Mouse (Mus musculus): ENCODE measurements around the gene Papola.
A peak's percentile ranks its signal among the peaks of the same experiment; 100 is the strongest.
"Not testable (repeated sequence)": the region's sequence is repeated elsewhere in the genome, so short reads cannot be mapped to it uniquely, and the experiment has no call there.

Gene Papola

GRCm38 (mm10) chr12:105835571-105835970 is 51.1 kb downstream of the Papola start:
- Histone ChIP-seq H3K27me3 (ENCODE audit: insufficient read depth, low read length) (no peaks in the 10 kb centered on the region), H3K36me3 (ENCODE audit: insufficient read depth, low read length) (peaks cover 92% of the 10 kb centered on the region), H3K9me3 (ENCODE audit: low read length) (no peaks in the 10 kb centered on the region), H3K4me1 (replicated peaks; ENCODE audit: low read depth, low read length) (0 out of 2 replicates have a peak, but pooled peaks cover 4% of the 10 kb centered on the region), H3K4me3 (replicated peaks; ENCODE audit: low read length) (no peak overlapping the region)
- TF ChIP-seq CTCF (conservative IDR thresholded peaks at IDR 0.05; ENCODE audit: low read length) = no peak
- no peak for TF ChIP-seq POU5F1 (IDR thresholded peaks at IDR 0.05; ENCODE audit: borderline replicate concordance, low read length)
- no peak for TF ChIP-seq NANOG (IDR thresholded peaks at IDR 0.05; ENCODE audit: borderline replicate concordance, low read length)

- Histone ChIP-seq H3K9me3 (ENCODE audit: low read length) (no peaks in the 10 kb centered on the region), H3K4me1 (replicated peaks; ENCODE audit: low read depth, low read length) (0 out of 2 replicates have a peak, but pooled peaks cover 4% of the 10 kb centered on the region), H3K36me3 (ENCODE audit: insufficient read depth, low read length) (peaks cover 92% of the 10 kb centered on the region), H3K27me3 (ENCODE audit: insufficient read depth, low read length) (no peaks in the 10 kb centered on the region), H3K4me3 (replicated peaks; ENCODE audit: low read length) (no peak overlapping the region)
- TF ChIP-seq POU5F1 (IDR thresholded peaks at IDR 0.05; ENCODE audit: borderline replicate concordance, low read length) (no peak), NANOG (IDR thresholded peaks at IDR 0.05; ENCODE audit: borderline replicate concordance, low read length) (no peak), CTCF (conservative IDR thresholded peaks at IDR 0.05; ENCODE audit: low read length) (no peak; the same call in 1 of the 2 replicates)
Observed at GRCm38 (mm10) chr12:105836196-105836595, 51.7 kb downstream of the Papola start.

- TF ChIP-seq POU5F1 (IDR thresholded peaks at IDR 0.05; ENCODE audit: borderline replicate concordance, low read length) (no peak), NANOG (IDR thresholded peaks at IDR 0.05; ENCODE audit: borderline replicate concordance, low read length) (no peak), CTCF (conservative IDR thresholded peaks at IDR 0.05; ENCODE audit: low read length) (peak; percentile 44)
- Histone ChIP-seq H3K27me3 (ENCODE audit: insufficient read depth, low read length) (no peaks in the 10 kb centered on the region), H3K9me3 (ENCODE audit: low read length) (no peaks in the 10 kb centered on the region), H3K4me1 (replicated peaks; ENCODE audit: low read depth, low read length) (no peaks in the 10 kb centered on the region), H3K4me3 (replicated peaks; ENCODE audit: low read length) (no peak overlapping the region), H3K36me3 (ENCODE audit: insufficient read depth, low read length) (peaks cover 87% of the 10 kb centered on the region)
Observed at GRCm38 (mm10) chr12:105839096-105839495, 54.6 kb downstream of the Papola start.

- peaks cover 83% of the 10 kb centered on the region for H3K36me3 ChIP-seq (ENCODE audit: insufficient read depth, low read length)
- H3K4me3 ChIP-seq (replicated peaks; ENCODE audit: low read length); H3K27me3 ChIP-seq (ENCODE audit: insufficient read depth, low read length); H3K4me1 ChIP-seq (replicated peaks; ENCODE audit: low read depth, low read length); H3K9me3 ChIP-seq (ENCODE audit: low read length): not testable (repeated sequence)
- peak; percentile 20; the same call in 1 of the 2 replicates for TF ChIP-seq CTCF (conservative IDR thresholded peaks at IDR 0.05; ENCODE audit: low read length)
Observed at GRCm38 (mm10) chr12:105840545-105840944, 56.1 kb downstream of the Papola start.

GRCm38 (mm10) chr12:105843243-105844005 is 58.9 kb downstream of the Papola start:
- H3K36me3 ChIP-seq (ENCODE audit: insufficient read depth, low read length) = peaks cover 77% of the 10 kb centered on the region
- H3K9me3 ChIP-seq (ENCODE audit: low read length) = no peaks in the 10 kb centered on the region
- peaks cover 18% of the 10 kb centered on the region for H3K4me1 ChIP-seq (replicated peaks; ENCODE audit: low read depth, low read length)
- TF ChIP-seq NANOG (IDR thresholded peaks at IDR 0.05; ENCODE audit: borderline replicate concordance, low read length) = no peak
- no peak for TF ChIP-seq POU5F1 (IDR thresholded peaks at IDR 0.05; ENCODE audit: borderline replicate concordance, low read length)
- TF ChIP-seq CTCF (conservative IDR thresholded peaks at IDR 0.05; ENCODE audit: low read length) = no peak
- no peaks in the 10 kb centered on the region for H3K27me3 ChIP-seq (ENCODE audit: insufficient read depth, low read length)
- no peak overlapping the region for H3K4me3 ChIP-seq (replicated peaks; ENCODE audit: low read length)

GRCm38 (mm10) chr12:105844406-105844805 is 59.9 kb downstream of the Papola start:
- TF ChIP-seq NANOG (IDR thresholded peaks at IDR 0.05; ENCODE audit: borderline replicate concordance, low read length) (no peak), CTCF (conservative IDR thresholded peaks at IDR 0.05; ENCODE audit: low read length) (no peak), POU5F1 (IDR thresholded peaks at IDR 0.05; ENCODE audit: borderline replicate concordance, low read length) (no peak)

GRCm38 (mm10) chr12:105849102-105849501 is 64.6 kb downstream of the Papola start:
- TF ChIP-seq NANOG (IDR thresholded peaks at IDR 0.05; ENCODE audit: borderline replicate concordance, low read length) = no peak
- peaks cover 26% of the 10 kb centered on the region for H3K4me1 ChIP-seq (replicated peaks; ENCODE audit: low read depth, low read length)
- H3K27me3 ChIP-seq (ENCODE audit: insufficient read depth, low read length) = no peaks in the 10 kb centered on the region
- H3K9me3 ChIP-seq (ENCODE audit: low read length) = no peaks in the 10 kb centered on the region
- H3K36me3 ChIP-seq (ENCODE audit: insufficient read depth, low read length) = peaks cover 28% of the 10 kb centered on the region
- H3K4me3 ChIP-seq (replicated peaks; ENCODE audit: low read length) = no peak overlapping the region

More at GRCm38 (mm10) chr12:105844406-105844805, 59.9 kb downstream of the Papola start:
- Histone ChIP-seq H3K4me3 (replicated peaks; ENCODE audit: low read length) (no peak overlapping the region), H3K9me3 (ENCODE audit: low read length) (no peaks in the 10 kb centered on the region), H3K36me3 (ENCODE audit: insufficient read depth, low read length) (peaks cover 68% of the 10 kb centered on the region), H3K4me1 (replicated peaks; ENCODE audit: low read depth, low read length) (peaks cover 21% of the 10 kb centered on the region), H3K27me3 (ENCODE audit: insufficient read depth, low read length) (no peaks in the 10 kb centered on the region)

GRCm38 (mm10) chr12:105850675-105851074 is 66.2 kb downstream of the Papola start:
- H3K27me3 ChIP-seq (ENCODE audit: insufficient read depth, low read length) = no peaks in the 10 kb centered on the region
- H3K36me3 ChIP-seq (ENCODE audit: insufficient read depth, low read length) = peaks cover 17% of the 10 kb centered on the region
- TF ChIP-seq CTCF (conservative IDR thresholded peaks at IDR 0.05; ENCODE audit: low read length) (no peak), NANOG (IDR thresholded peaks at IDR 0.05; ENCODE audit: borderline replicate concordance, low read length) (no peak)
- no peak overlapping the region for H3K4me3 ChIP-seq (replicated peaks; ENCODE audit: low read length)
- peaks cover 19% of the 10 kb centered on the region for H3K4me1 ChIP-seq (replicated peaks; ENCODE audit: low read depth, low read length)
- no peaks in the 10 kb centered on the region for H3K9me3 ChIP-seq (ENCODE audit: low read length)

- Histone ChIP-seq H3K9me3 (ENCODE audit: low read length) (no peaks in the 10 kb centered on the region), H3K4me3 (replicated peaks; ENCODE audit: low read length) (no peak overlapping the region), H3K4me1 (replicated peaks; ENCODE audit: low read depth, low read length) (peaks cover 19% of the 10 kb centered on the region), H3K36me3 (ENCODE audit: insufficient read depth, low read length) (peaks cover under 1% of the 10 kb centered on the region; the same call in 1 of the 2 replicates), H3K27me3 (ENCODE audit: insufficient read depth, low read length) (no peaks in the 10 kb centered on the region)
- no peak for TF ChIP-seq NANOG (IDR thresholded peaks at IDR 0.05; ENCODE audit: borderline replicate concordance, low read length)
- no peak for TF ChIP-seq POU5F1 (IDR thresholded peaks at IDR 0.05; ENCODE audit: borderline replicate concordance, low read length)
- no peak for TF ChIP-seq CTCF (conservative IDR thresholded peaks at IDR 0.05; ENCODE audit: low read length)
Observed at GRCm38 (mm10) chr12:105852798-105853197, 68.3 kb downstream of the Papola start.

Data from E14TG2a.4 (cell line).